Mouse (Mus musculus): Measurements from ENCODE around the gene Ankra2. TPM values are rescaled to one million over a fixed set of nuclear protein-coding genes. Genes with fewer than 3 reads are reported as not detected.
A peak's percentile ranks its signal among the peaks of the same experiment; 100 is the strongest.

Ankra2 gene
- 37.4 and 47.6 TPM in 2 replicates for polyA plus RNA-seq (2012; rRNA removed)

- peak; percentile 96 for DNase-seq (ENCODE audit: low spot score)
Observed at GRCm38 (mm10) chr13:98262636-98263457, at the start of gene Ankra2, which contains the start of gene Utp15. TSS of gene Ankra2 (plus strand) at chr13:98263074. TSS of gene Utp15 (minus strand) at chr13:98263041.

- DNase-seq (ENCODE audit: low spot score), result no peak
Observed at GRCm38 (mm10) chr13:98222848-98223247, 40.0 kb upstream of the Ankra2 start.

DNA sequence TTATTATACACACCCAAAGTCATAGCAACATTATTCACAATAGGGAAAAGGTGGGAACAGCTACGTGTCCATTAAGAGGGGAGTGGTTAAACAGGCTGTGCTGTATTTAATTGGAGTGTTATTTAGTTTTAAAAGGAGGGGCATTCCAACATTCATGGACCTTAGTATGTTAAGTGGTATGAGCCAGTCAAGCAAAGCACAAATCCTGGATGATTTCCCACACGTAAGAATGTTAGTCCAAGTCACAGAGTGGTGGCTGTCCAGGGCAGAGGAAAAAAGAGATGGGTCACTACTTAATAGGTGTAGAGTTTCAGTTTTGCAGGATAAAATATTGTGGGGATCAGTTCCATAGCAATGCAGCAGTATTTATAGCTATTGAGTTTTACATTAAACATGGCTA is 36.6 kb upstream of the Ankra2 start:
- no peak for DNase-seq (ENCODE audit: low spot score)

DNA sequence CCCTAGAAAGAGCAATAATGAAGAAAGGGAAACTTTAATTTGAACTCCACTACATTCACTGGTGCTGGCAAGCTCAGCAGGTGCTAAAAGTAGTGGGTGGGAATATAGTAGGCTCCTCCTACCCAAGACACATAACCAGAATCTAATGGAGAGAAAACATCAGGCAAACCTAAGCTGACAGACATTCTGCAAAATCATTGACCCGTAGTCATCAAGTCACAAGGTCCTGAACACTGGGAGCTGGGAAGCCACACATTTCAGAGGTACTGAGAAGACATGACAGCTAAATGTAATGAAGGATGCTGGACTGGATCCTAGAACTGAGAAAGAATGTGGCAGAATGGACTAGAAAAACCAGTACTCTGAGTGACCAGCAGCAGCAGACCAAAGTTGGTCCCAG is 32.4 kb upstream of the Ankra2 start:
- no peak for DNase-seq (ENCODE audit: low spot score)

GRCm38 (mm10) chr13:98235451-98235850 is 27.4 kb upstream of the Ankra2 start:
- DNase-seq (ENCODE audit: low spot score), result no peak

GRCm38 (mm10) chr13:98239978-98240641 is 22.8 kb upstream of the Ankra2 start:
- DNase-seq (ENCODE audit: low spot score), result peak; percentile 27

DNA sequence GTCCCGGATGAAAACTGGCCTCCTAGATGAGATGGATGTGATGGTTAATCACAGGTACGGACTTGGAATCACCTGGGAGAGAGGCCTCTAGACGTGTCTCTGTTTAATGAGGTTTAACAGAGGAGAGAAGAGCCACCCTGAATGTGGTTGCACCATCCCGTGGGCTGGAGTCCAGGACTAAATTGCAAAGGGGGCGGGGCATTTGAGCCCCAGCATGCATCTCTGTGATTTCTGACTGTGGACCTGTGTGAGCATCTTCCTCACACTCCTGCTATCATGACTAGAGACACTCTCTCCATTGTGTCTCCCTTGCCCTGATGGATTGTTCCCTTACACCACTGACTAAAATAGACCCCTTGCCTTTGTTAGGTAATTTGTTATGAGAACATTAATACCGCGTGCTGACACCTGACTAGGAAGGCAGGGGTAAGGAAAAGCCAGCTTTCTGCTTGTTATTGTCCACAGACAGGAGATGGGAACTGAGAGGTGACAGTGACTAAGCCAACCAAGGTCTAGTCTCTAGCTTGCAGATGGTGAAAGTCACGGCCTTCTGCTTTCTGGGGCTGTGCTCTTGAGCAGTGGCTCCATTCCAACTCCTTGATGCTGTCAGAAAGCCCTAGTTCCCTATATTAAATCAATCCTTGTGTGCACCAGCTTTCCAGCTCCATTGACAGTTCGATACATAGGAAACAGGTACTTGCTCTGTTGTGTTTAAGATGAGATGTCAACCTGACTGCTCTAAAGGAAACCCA is 21.2 kb upstream of the Ankra2 start:
- no peak for DNase-seq (ENCODE audit: low spot score)

DNA sequence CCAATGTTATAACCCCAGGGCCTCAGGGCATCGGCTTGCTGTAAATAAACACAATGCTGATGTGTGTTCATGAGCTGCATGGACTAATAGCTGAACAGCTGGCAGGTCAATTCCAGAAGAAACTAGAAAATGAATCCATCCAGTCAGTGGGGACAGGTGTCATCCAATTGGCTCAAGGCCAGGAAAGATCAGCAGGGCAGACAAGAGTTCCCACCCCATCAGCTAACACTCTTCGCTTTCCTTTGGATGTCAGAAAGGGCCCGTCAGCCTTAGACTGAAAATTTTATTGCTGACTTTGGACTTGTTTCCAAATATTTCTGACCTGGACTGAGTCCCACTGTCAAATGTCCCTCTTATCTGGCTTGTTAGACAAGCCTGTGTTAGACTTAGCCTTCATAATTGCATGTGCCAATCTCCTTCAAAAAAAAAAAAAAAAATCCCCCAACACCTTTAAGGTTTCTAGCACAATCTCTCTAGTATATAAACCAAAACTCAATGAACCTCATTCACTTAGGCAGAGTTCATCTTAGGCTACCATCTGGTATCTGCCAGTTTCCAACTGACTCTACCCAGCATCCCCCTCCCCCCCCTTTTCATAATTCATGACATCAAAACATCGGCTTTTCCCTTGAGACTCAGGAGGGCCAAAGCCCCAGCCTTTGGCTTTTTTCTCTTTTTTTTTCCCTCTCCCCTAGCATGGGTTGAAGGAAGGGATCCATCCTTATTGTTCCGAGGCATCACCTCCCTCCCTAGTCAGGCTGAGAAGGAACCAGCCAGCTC is 18.1 kb upstream of the Ankra2 start:
- DNase-seq (ENCODE audit: low spot score), result no peak

DNA sequence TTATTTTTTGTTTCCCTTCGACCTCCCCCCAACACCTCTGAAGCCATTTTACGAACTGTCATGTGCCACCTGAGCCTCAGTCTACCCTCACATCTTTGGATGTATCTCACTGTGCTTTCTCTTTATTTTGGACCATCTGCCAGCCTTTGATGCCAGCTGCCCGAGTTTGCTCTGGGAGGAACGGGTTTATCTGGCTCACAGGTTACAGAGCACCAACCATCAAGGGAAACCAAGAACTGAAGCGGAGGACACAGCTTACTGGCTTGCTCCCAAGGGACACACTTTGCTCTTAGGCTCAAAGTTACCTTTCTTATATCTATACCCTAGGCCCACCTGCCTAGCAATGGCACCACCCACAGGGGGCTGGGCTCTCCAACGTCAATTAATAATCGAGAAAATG is 17.5 kb upstream of the Ankra2 start:
- no peak for DNase-seq (ENCODE audit: low spot score)

DNA sequence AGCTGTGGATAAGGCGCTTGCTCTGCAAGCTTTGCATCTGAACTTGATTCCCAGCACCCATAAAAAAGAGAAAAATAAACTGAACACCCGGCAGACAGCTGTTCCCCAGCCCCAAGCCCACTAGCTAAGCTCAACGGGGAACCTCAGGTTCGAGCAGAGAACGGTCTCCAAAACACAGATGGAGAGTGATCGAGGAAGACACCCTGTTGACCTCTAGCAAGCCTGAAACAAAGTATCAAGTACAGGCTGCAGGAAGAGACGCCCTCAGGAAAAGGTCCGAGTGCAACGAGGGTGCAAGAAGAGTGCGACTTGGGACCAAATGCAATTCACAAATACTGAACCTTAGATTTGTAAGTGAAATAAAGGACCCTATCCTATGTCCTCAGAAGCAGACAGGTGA is 13.3 kb upstream of the Ankra2 start:
- DNase-seq (ENCODE audit: low spot score), result no peak

GRCm38 (mm10) chr13:98254921-98255320 is 8.0 kb upstream of the Ankra2 start:
- DNase-seq (ENCODE audit: low spot score), result no peak

DNA sequence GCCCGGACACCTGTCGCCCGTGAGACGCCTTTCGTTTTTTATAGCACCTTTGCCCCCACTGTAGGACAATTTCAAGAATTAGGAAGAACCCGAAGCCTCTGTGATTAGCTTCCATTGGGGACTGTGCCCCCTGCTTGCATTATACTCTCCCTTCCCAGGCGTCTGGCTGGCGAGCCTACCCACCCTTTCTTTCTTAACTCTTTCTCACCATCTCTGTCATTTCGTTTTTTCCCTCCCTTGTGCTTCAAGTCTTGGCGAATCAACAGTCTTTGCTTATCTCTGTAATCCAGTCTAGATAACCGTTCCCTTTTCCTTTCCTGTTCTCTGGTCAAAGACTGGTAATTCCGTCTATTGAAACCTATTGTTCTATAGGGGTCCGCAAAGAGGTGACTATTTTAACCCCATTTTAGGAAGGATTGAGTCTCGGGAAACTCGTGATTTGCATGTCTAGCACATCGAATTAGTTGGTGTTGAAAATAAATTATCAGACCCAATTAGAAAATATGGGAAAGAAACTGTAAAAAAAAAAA is 649 bp downstream of the Ankra2 start:
- DNase-seq (ENCODE audit: low spot score), result no peak

DNA sequence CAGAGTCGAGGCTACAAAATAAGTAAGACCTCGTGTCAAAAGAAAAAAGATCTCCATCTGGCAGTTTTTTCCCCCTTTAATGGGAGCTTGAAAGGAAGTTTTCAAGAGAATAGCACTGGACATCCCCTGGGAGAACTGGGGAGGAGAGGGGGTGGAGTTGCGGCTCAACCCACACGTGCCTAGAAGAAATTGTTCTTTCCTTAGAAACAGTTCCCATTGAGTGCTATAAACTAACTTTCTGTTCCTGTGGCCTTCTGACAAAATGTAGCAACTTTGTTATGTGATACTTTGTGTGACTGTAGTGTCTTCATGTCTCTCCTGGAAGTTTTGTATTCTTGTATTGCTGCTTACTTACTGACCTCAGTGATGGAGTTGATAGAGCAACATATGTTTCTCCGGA is 1.2 kb downstream of the Ankra2 start:
- no peak for DNase-seq (ENCODE audit: low spot score)

DNA sequence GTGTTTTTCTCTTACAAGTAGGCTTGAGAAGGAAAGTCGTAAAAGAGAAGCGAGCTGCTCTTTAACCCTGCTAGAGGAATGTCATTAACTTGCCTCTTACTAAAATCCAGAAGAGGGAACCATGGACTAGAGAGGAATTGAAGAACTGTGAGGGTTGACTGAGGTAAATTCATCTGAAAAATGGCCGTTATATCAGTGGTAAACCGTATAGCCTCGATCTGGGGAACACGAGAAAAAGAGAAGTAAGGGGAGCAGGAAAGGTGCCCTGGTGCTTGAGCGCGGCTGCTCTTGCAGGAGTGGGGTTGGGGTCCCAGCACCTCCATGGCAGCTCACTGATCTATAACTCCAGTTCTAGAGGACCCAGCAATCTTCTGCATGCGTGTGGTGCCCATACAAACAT is 11.1 kb downstream of the Ankra2 start:
- DNase-seq (ENCODE audit: low spot score), result no peak

- no peak for DNase-seq (ENCODE audit: low spot score)
Observed at GRCm38 (mm10) chr13:98275646-98276045, 12.8 kb downstream of the Ankra2 start.

- no peak for DNase-seq (ENCODE audit: low spot score)
Observed at GRCm38 (mm10) chr13:98276253-98276652, 13.4 kb downstream of the Ankra2 start.

GRCm38 (mm10) chr13:98277501-98277900 is 14.6 kb downstream of the Ankra2 start:
- no peak for DNase-seq (ENCODE audit: low spot score)

- no peak for DNase-seq (ENCODE audit: low spot score)
Observed at GRCm38 (mm10) chr13:98279686-98280085, 16.8 kb downstream of the Ankra2 start, which contains the start of gene Gm21976. TSS of gene Gm21976 (plus strand) at chr13:98279887.

- DNase-seq (ENCODE audit: low spot score), result no peak
Observed at GRCm38 (mm10) chr13:98280990-98281650, 18.2 kb downstream of the Ankra2 start.

DNA sequence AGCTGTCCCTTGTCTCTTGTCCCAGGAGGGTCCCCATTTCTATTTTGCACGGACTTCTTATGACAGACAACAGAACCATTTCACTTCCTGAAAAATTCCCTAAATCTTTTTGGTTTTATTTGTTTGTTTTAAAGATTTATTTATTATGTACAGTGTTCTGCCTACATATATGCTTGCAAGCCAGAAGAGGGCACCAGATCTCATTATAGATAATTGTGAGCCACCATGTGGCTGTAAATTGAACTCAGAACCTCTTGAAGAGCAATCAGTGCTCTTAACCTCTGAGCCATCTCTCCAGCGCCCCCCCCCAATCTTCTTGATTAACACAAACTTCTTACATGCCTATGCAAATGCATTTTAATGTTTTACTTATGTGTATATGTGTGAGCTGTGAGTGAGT is 27.8 kb downstream of the Ankra2 start:
- no peak for DNase-seq (ENCODE audit: low spot score)

GRCm38 (mm10) chr13:98291712-98292111 is 28.8 kb downstream of the Ankra2 start:
- no peak for DNase-seq (ENCODE audit: low spot score)
